Mouse (Mus musculus): ENCODE results near the gene Tceanc2.

Gene Tceanc2

DNA sequence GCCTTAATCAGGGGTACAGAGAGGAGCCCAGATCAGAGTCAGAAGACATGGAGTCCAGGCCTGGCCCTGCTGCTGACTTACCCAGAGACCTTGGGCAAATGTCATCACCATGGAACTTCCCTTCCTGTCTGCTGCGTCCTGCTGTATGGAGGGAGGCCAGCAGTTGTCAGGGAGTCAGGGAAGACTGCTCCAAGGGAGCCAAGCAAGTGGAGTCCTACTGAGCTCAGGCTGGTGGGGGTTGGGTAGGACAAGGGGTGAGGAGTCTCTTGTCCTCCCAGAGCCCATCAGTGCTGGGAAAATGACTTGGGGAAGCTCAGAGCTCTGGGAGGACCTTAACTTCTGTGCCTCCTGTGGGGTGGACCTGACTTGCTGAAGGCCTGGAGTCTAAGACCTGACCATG lies 94.6 kb downstream of the Tceanc2 start:
- no peak for DNase-seq (ENCODE audit: low spot score)
